Mouse (Mus musculus): ENCODE measurements around the gene Dpp6. TPM values are rescaled to one million over a fixed set of nuclear protein-coding genes. Genes with fewer than 3 reads are reported as not detected.

Gene Dpp6
- polyA plus RNA-seq, 1 experiment from 2014 or later, result 4.5 TPM

GRCm38 (mm10) chr5:27251361-27251760, 434.4 kb downstream of the Dpp6 start:
- H3K4me1 ChIP-seq (ENCODE audit: control insufficient read depth, insufficient read depth, low read length), result no peaks in the 10 kb centered on the region
- DNase-seq (ENCODE audit: low spot score), result no peak
- no peaks in the 10 kb centered on the region for H3K27me3 ChIP-seq (ENCODE audit: control insufficient read depth, insufficient read depth, low read length)
- no peak overlapping the region for H3K4me2 ChIP-seq (ENCODE audit: low read depth, low read length)
- H3K9me3 ChIP-seq (replicated peaks; ENCODE audit: control insufficient read depth, low read length), result no peaks in the 10 kb centered on the region
- H3K36me3 ChIP-seq (replicated peaks; ENCODE audit: control insufficient read depth, insufficient read depth, low read depth, low read length), result no peaks in the 10 kb centered on the region
- no peak overlapping the region for H3K9ac ChIP-seq (replicated peaks; ENCODE audit: low read length)
- no peak overlapping the region for H3K4me3 ChIP-seq (ENCODE audit: low read depth, low read length)
- ATAC-seq (replicated peaks; ENCODE audit: insufficient number of reproducible peaks, low FRiP score, low TSS enrichment, low read depth), result no peak
- H3K27ac ChIP-seq (replicated peaks; ENCODE audit: low read depth, low read length), result no peak overlapping the region

DNA sequence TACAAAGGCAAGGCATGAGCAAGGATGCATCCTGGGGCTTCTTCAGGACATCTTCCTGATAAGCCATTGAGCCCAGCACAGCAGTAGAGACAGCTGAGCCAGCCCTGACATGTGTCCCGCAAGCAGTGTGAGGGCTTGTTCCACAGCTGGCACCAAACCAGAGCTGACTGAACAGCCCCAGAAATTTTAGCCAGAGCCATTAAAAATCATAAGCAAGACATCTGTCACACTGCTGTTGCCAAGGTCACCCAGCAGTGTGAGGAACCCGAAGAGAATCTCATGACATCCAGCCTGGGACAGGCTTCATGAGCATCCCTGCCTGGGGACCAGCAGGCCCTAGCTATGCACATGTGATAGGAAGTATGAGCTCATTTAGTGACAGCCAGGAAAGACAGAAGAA, 438.2 kb downstream of the Dpp6 start:
- Histone ChIP-seq H3K27ac (replicated peaks; ENCODE audit: low read depth, low read length) (no peak overlapping the region), H3K36me3 (replicated peaks; ENCODE audit: control insufficient read depth, insufficient read depth, low read depth, low read length) (no peaks in the 10 kb centered on the region), H3K9ac (replicated peaks; ENCODE audit: low read length) (no peak overlapping the region), H3K4me3 (ENCODE audit: low read depth, low read length) (no peak overlapping the region), H3K9me3 (replicated peaks; ENCODE audit: control insufficient read depth, low read length) (no peaks in the 10 kb centered on the region), H3K4me2 (ENCODE audit: low read depth, low read length) (no peak overlapping the region), H3K4me1 (ENCODE audit: control insufficient read depth, insufficient read depth, low read length) (no peaks in the 10 kb centered on the region), H3K27me3 (ENCODE audit: control insufficient read depth, insufficient read depth, low read length) (no peaks in the 10 kb centered on the region)
- ATAC-seq (replicated peaks; ENCODE audit: insufficient number of reproducible peaks, low FRiP score, low TSS enrichment, low read depth) (no peak), DNase-seq (ENCODE audit: low spot score) (no peak)
- 85% methylated on average over 2 of the region's 2 CpGs for WGBS

- ATAC-seq (replicated peaks; ENCODE audit: insufficient number of reproducible peaks, low FRiP score, low TSS enrichment, low read depth) (no peak), DNase-seq (ENCODE audit: low spot score) (no peak)
- Histone ChIP-seq H3K9me3 (replicated peaks; ENCODE audit: control insufficient read depth, low read length) (no peaks in the 10 kb centered on the region), H3K27ac (replicated peaks; ENCODE audit: low read depth, low read length) (no peak overlapping the region), H3K36me3 (replicated peaks; ENCODE audit: control insufficient read depth, insufficient read depth, low read depth, low read length) (no peaks in the 10 kb centered on the region), H3K4me1 (ENCODE audit: control insufficient read depth, insufficient read depth, low read length) (no peaks in the 10 kb centered on the region), H3K4me3 (ENCODE audit: low read depth, low read length) (no peak overlapping the region), H3K9ac (replicated peaks; ENCODE audit: low read length) (no peak overlapping the region), H3K27me3 (ENCODE audit: control insufficient read depth, insufficient read depth, low read length) (no peaks in the 10 kb centered on the region), H3K4me2 (ENCODE audit: low read depth, low read length) (no peak overlapping the region)
- 76% methylated on average over 3 of the region's 3 CpGs for WGBS
Observed at GRCm38 (mm10) chr5:27258636-27259035, 441.6 kb downstream of the Dpp6 start.

DNA sequence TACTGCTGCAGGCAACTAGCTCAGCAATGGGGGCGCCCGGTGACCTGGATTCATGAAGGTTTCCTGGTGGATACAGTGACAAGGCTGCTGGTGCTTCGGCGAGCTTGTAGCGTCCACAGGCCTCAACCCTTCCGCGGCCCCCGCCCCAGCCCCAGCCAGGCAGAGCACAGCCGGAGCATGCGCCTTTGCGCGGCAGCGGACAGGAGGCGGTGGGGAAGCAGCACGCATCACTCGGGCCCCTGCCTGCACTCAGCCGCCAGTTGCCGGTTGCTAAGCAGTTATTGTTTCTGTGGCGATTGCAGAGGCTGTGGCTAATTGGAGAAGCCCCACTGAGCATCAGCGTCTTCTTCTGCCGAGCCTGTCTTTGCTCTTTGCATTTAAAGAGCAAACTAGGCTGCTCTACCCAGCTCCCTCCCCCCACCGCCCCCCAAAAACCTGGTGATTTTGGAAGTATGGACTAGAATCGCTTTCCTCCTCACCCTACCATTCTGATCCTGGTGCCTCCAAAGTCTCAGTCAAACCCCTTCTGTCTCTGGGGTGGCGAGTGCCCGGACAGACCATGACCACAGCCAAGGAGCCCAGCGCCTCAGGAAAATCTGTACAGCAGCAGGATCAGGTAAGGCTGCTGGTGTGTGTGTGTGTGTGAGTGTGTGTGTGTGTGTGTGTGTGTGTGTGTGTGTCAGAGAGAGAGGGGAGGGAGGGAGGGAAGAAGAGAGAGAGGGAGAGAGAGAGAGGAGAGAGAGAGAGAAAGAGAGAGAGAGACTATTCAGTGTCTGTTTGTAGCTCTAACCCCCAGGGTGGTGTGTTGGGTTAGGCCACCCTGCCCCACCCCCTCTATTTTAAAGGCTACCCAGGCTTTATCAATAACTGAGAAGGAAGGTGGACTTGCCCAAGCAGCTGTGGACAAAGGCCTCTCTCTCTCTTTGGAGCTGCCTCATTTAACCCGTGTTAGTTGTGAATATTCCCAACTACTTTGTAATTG, 445.0 kb downstream of the Dpp6 start:
- H3K4me2 ChIP-seq (ENCODE audit: low read depth, low read length), result peak overlapping the region; percentile 36
- no peak overlapping the region for H3K27ac ChIP-seq (replicated peaks; ENCODE audit: low read depth, low read length)
- peak; percentile 65 for DNase-seq (ENCODE audit: low spot score)
- H3K4me3 ChIP-seq (ENCODE audit: low read depth, low read length), result peak overlapping the region; percentile 22
- H3K36me3 ChIP-seq (replicated peaks; ENCODE audit: control insufficient read depth, insufficient read depth, low read depth, low read length), result no peaks in the 10 kb centered on the region
- peak; percentile 91 for ATAC-seq (replicated peaks; ENCODE audit: insufficient number of reproducible peaks, low FRiP score, low TSS enrichment, low read depth)
- no peaks in the 10 kb centered on the region for H3K9me3 ChIP-seq (replicated peaks; ENCODE audit: control insufficient read depth, low read length)
- peak overlapping the region; percentile 51 for H3K9ac ChIP-seq (replicated peaks; ENCODE audit: low read length)
- WGBS, result 5% methylated on average over 27 of the region's 27 CpGs
- no peaks in the 10 kb centered on the region for H3K27me3 ChIP-seq (ENCODE audit: control insufficient read depth, insufficient read depth, low read length)
- no peaks in the 10 kb centered on the region for H3K4me1 ChIP-seq (ENCODE audit: control insufficient read depth, insufficient read depth, low read length)

GRCm38 (mm10) chr5:27262751-27263150, 445.7 kb downstream of the Dpp6 start:
- Histone ChIP-seq H3K27me3 (ENCODE audit: control insufficient read depth, insufficient read depth, low read length) (no peaks in the 10 kb centered on the region), H3K9me3 (replicated peaks; ENCODE audit: control insufficient read depth, low read length) (no peaks in the 10 kb centered on the region), H3K4me2 (ENCODE audit: low read depth, low read length) (no peak overlapping the region), H3K4me3 (ENCODE audit: low read depth, low read length) (no peak overlapping the region), H3K9ac (replicated peaks; ENCODE audit: low read length) (no peak overlapping the region), H3K27ac (replicated peaks; ENCODE audit: low read depth, low read length) (no peak overlapping the region), H3K36me3 (replicated peaks; ENCODE audit: control insufficient read depth, insufficient read depth, low read depth, low read length) (no peaks in the 10 kb centered on the region), H3K4me1 (ENCODE audit: control insufficient read depth, insufficient read depth, low read length) (no peaks in the 10 kb centered on the region)
- 59% methylated on average over 1 of the region's 1 CpGs for WGBS
- DNase-seq (ENCODE audit: low spot score) (no peak), ATAC-seq (replicated peaks; ENCODE audit: insufficient number of reproducible peaks, low FRiP score, low TSS enrichment, low read depth) (no peak)

- 71% methylated on average over 3 of the region's 3 CpGs for WGBS
- H3K4me3 ChIP-seq (ENCODE audit: low read depth, low read length), result no peak overlapping the region
- no peak for DNase-seq (ENCODE audit: low spot score)
- no peaks in the 10 kb centered on the region for H3K36me3 ChIP-seq (replicated peaks; ENCODE audit: control insufficient read depth, insufficient read depth, low read depth, low read length)
- no peaks in the 10 kb centered on the region for H3K4me1 ChIP-seq (ENCODE audit: control insufficient read depth, insufficient read depth, low read length)
- ATAC-seq (replicated peaks; ENCODE audit: insufficient number of reproducible peaks, low FRiP score, low TSS enrichment, low read depth), result no peak
- no peaks in the 10 kb centered on the region for H3K27me3 ChIP-seq (ENCODE audit: control insufficient read depth, insufficient read depth, low read length)
- H3K9me3 ChIP-seq (replicated peaks; ENCODE audit: control insufficient read depth, low read length), result no peaks in the 10 kb centered on the region
- H3K9ac ChIP-seq (replicated peaks; ENCODE audit: low read length), result no peak overlapping the region
- no peak overlapping the region for H3K4me2 ChIP-seq (ENCODE audit: low read depth, low read length)
- no peak overlapping the region for H3K27ac ChIP-seq (replicated peaks; ENCODE audit: low read depth, low read length)
Observed at GRCm38 (mm10) chr5:27265281-27265680, 448.3 kb downstream of the Dpp6 start.

GRCm38 (mm10) chr5:27271336-27271735, 454.3 kb downstream of the Dpp6 start:
- 74% methylated on average over 4 of the region's 4 CpGs for WGBS
- H3K9ac ChIP-seq (replicated peaks; ENCODE audit: low read length), result no peak overlapping the region
- no peak overlapping the region for H3K27ac ChIP-seq (replicated peaks; ENCODE audit: low read depth, low read length)
- no peak for ATAC-seq (replicated peaks; ENCODE audit: insufficient number of reproducible peaks, low FRiP score, low TSS enrichment, low read depth)
- H3K4me2 ChIP-seq (ENCODE audit: low read depth, low read length), result no peak overlapping the region
- H3K27me3 ChIP-seq (ENCODE audit: control insufficient read depth, insufficient read depth, low read length), result no peaks in the 10 kb centered on the region
- no peaks in the 10 kb centered on the region for H3K9me3 ChIP-seq (replicated peaks; ENCODE audit: control insufficient read depth, low read length)
- H3K4me3 ChIP-seq (ENCODE audit: low read depth, low read length), result no peak overlapping the region
- no peaks in the 10 kb centered on the region for H3K4me1 ChIP-seq (ENCODE audit: control insufficient read depth, insufficient read depth, low read length)
- DNase-seq (ENCODE audit: low spot score), result no peak
- H3K36me3 ChIP-seq (replicated peaks; ENCODE audit: control insufficient read depth, insufficient read depth, low read depth, low read length), result no peaks in the 10 kb centered on the region

DNA sequence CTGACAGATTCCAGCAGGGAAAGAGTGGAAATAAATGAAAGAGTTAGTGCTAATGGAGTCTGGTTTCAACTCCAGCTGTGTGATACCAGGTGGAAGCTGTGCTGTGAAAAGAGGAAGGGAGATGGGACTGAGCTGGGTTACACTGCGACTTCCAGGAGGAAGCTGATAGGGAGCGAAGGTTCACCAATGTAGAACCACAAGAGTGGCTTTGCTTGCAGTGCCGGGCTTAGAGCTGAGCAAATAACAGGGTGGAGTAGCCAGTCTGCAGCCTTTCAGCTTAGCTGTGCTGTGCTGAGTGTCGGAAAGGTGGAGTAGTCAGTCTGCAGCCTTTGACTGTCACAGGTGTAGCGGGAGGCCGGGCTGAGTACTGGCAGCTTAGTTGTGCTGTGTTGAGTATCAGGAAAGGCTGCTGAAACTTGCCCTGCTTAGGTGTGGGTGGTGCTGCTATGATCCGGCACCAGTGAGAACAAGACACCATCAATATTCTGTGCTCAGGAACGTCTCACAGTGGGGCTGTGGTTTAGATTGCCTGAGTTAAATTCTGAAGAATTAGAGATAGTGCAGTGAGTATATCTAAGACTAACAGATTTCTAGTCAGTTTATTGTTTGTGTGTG, 457.9 kb downstream of the Dpp6 start:
- H3K27ac ChIP-seq (replicated peaks; ENCODE audit: low read depth, low read length), result no peak overlapping the region
- 70% methylated on average over 8 of the region's 8 CpGs for WGBS
- DNase-seq (ENCODE audit: low spot score) (no peak), ATAC-seq (replicated peaks; ENCODE audit: insufficient number of reproducible peaks, low FRiP score, low TSS enrichment, low read depth) (no peak)
- H3K9ac ChIP-seq (replicated peaks; ENCODE audit: low read length), result no peak overlapping the region
- H3K9me3 ChIP-seq (replicated peaks; ENCODE audit: control insufficient read depth, low read length), result no peaks in the 10 kb centered on the region
- H3K36me3 ChIP-seq (replicated peaks; ENCODE audit: control insufficient read depth, insufficient read depth, low read depth, low read length), result no peaks in the 10 kb centered on the region
- H3K27me3 ChIP-seq (ENCODE audit: control insufficient read depth, insufficient read depth, low read length), result no peaks in the 10 kb centered on the region
- no peak overlapping the region for H3K4me2 ChIP-seq (ENCODE audit: low read depth, low read length)
- no peak overlapping the region for H3K4me3 ChIP-seq (ENCODE audit: low read depth, low read length)
- H3K4me1 ChIP-seq (ENCODE audit: control insufficient read depth, insufficient read depth, low read length), result no peaks in the 10 kb centered on the region
